Mouse (Mus musculus): Measurements from ENCODE around the gene Pter. TPM values are rescaled to one million over a fixed set of nuclear protein-coding genes. Genes with fewer than 3 reads are reported as not detected.

The Pter gene
- polyA plus RNA-seq, 1 experiment = 3.5 TPM

- no peak for DNase-seq (ENCODE audit: extremely low spot score in 1 of 2, low spot score in 1 of 2)
Measured at GRCm38 (mm10) chr2:13008433-13008832, 84.6 kb downstream of the Pter start.

GRCm38 (mm10) chr2:13009261-13009972, 85.6 kb downstream of the Pter start:
- peak in 1 of 2 experiments; percentile 19 for DNase-seq (ENCODE audit: extremely low spot score in 1 of 2, low spot score in 1 of 2)

- DNase-seq (ENCODE audit: extremely low spot score in 1 of 2, low spot score in 1 of 2) = no peak
Measured at GRCm38 (mm10) chr2:13010030-13010459, 86.2 kb downstream of the Pter start.

- peak in 1 of 2 experiments; percentile 45 for DNase-seq (ENCODE audit: extremely low spot score in 1 of 2, low spot score in 1 of 2)
Measured at GRCm38 (mm10) chr2:13010460-13011341, 86.9 kb downstream of the Pter start.

GRCm38 (mm10) chr2:13011472-13011871, 87.6 kb downstream of the Pter start, which contains the start of gene C1ql3:
TSS of gene C1ql3 (minus strand) at chr2:13011806.
- DNase-seq (ENCODE audit: extremely low spot score in 1 of 2, low spot score in 1 of 2) = peak; percentile 86 to 90

- DNase-seq (ENCODE audit: extremely low spot score in 1 of 2, low spot score in 1 of 2) = no peak
Measured at GRCm38 (mm10) chr2:13011973-13012372, 88.1 kb downstream of the Pter start.

GRCm38 (mm10) chr2:13018382-13018781, 94.5 kb downstream of the Pter start:
- no peak for DNase-seq (ENCODE audit: extremely low spot score in 1 of 2, low spot score in 1 of 2)

- DNase-seq (ENCODE audit: extremely low spot score in 1 of 2, low spot score in 1 of 2) = no peak
Measured at GRCm38 (mm10) chr2:13018861-13019260, 95.0 kb downstream of the Pter start.

GRCm38 (mm10) chr2:13038772-13039171, 114.9 kb downstream of the Pter start:
- DNase-seq (ENCODE audit: extremely low spot score in 1 of 2, low spot score in 1 of 2) = peak in 1 of 2 experiments; percentile 27

GRCm38 (mm10) chr2:13039785-13040184, 115.9 kb downstream of the Pter start:
- no peak for DNase-seq (ENCODE audit: extremely low spot score in 1 of 2, low spot score in 1 of 2)

GRCm38 (mm10) chr2:13044555-13044954, 120.7 kb downstream of the Pter start:
- no peak for DNase-seq (ENCODE audit: extremely low spot score in 1 of 2, low spot score in 1 of 2)

- no peak for DNase-seq (ENCODE audit: extremely low spot score in 1 of 2, low spot score in 1 of 2)
Measured at GRCm38 (mm10) chr2:13048649-13049048, 124.8 kb downstream of the Pter start.

Other genes starting within 250 kb of the Pter start
- gene C1ql3, start 87.8 kb downstream of the Pter start, polyA plus RNA-seq (2012; rRNA removed) = 36.8 and 63.7 TPM in 2 replicates